Mouse (Mus musculus) CH12.LX (cell line): ENCODE results near the gene Frs3. TPM values are rescaled to one million over a fixed set of nuclear protein-coding genes. Genes with fewer than 3 reads are reported as not detected.

Experiments
- DNase-seq: peaks from one replicate; pipeline ENCODE4 v3.0.0-alpha.2; 2013; ENCODE audit errors: extremely low read depth
- H3K27ac ChIP-seq: 2 replicates; pipeline ENCODE4 v1.5.1; 2012; ENCODE audit warnings: low read depth, mild to moderate bottlenecking, control low read depth, moderate library complexity; ENCODE audit not compliant: insufficient read depth
- H3K27me3 ChIP-seq: replicated peaks from 2 replicates; pipeline ENCODE3; 2012; ENCODE audit warnings: inconsistent platforms
- H3K36me3 ChIP-seq, 2 experiments: replicated peaks in 1 of 2; 2 replicates each; pipeline versions ENCODE3 to v1.6.1; 2012; ENCODE audit warnings: inconsistent platforms in 1 of 2, low read length in 1 of 2, mild to moderate bottlenecking in 1 of 2, mixed read lengths in 1 of 2, moderate library complexity in 1 of 2; ENCODE audit not compliant: control insufficient read depth in 1 of 2, insufficient read depth in 1 of 2
- H3K4me1 ChIP-seq, 2 experiments: 2 replicates each; pipeline ENCODE4 v1.6.1; 2012; ENCODE audit warnings: inconsistent platforms in 1 of 2, moderate library complexity in 1 of 2; ENCODE audit not compliant: insufficient read depth in 2 of 2, control insufficient read depth in 1 of 2
- H3K4me2 ChIP-seq: 2 replicates; pipeline ENCODE4 v1.6.1; 2012; ENCODE audit warnings: low read depth, mild to moderate bottlenecking, control low read depth; ENCODE audit not compliant: poor library complexity, insufficient read depth, severe bottlenecking
- H3K4me3 ChIP-seq, 3 experiments: fragments of 150-350 bp in 1 of 3; sonication (generic) in 1 of 3; replicated peaks in 1 of 3; 2 replicates each; pipeline versions ENCODE3 to v1.5.1; 2011 to 2012; ENCODE audit warnings: low read depth in 2 of 3, low read length in 2 of 3, mild to moderate bottlenecking in 2 of 3, moderate library complexity in 2 of 3, control low read depth in 1 of 3, improper control_type of control experiment in 1 of 3, inconsistent platforms in 1 of 3, mixed read lengths in 1 of 3; ENCODE audit not compliant: poor library complexity in 1 of 3
- H3K79me2 ChIP-seq: replicated peaks from 2 replicates; pipeline ENCODE4 v1.6.1; 2012; ENCODE audit warnings: mild to moderate bottlenecking, moderate library complexity; ENCODE audit not compliant: control insufficient read depth, poor library complexity, insufficient read depth, severe bottlenecking; ENCODE audit errors: extremely low read depth
- H3K9ac ChIP-seq: 2 replicates; pipeline ENCODE4 v1.6.1; 2012; ENCODE audit warnings: low read depth, mild to moderate bottlenecking, control low read depth, moderate library complexity; ENCODE audit not compliant: insufficient read depth
- H3K9me3 ChIP-seq: replicated peaks from 2 replicates; pipeline ENCODE3; 2012; ENCODE audit warnings: low read length, inconsistent platforms, mixed read lengths
- BHLHE40 ChIP-seq: IDR thresholded peaks from 2 replicates; pipeline ENCODE4 v1.6.1; 2011; ENCODE audit warnings: mild to moderate bottlenecking, low read depth, low read length, improper control_type of control experiment
- CHD2 ChIP-seq: IDR thresholded peaks from 2 replicates; pipeline ENCODE4 v1.6.1; 2011; ENCODE audit warnings: low read length, improper control_type of control experiment
- GABPA ChIP-seq: IDR thresholded peaks from 2 replicates; pipeline ENCODE4 v1.6.1; 2012; ENCODE audit warnings: low read depth, low read length, improper control_type of control experiment, inconsistent platforms; ENCODE audit not compliant: insufficient replicate concordance
- HCFC1 ChIP-seq: IDR thresholded peaks from 2 replicates; pipeline ENCODE4 v1.6.1; 2012; ENCODE audit warnings: low read depth, mild to moderate bottlenecking, inconsistent platforms, low read length, improper control_type of control experiment
- IRF4 ChIP-seq: IDR thresholded peaks from 2 replicates; pipeline ENCODE4 v1.6.1; 2014; ENCODE audit warnings: low read depth, mild to moderate bottlenecking, inconsistent platforms, low read length, improper control_type of control experiment
- JUN ChIP-seq: IDR thresholded peaks from 2 replicates; pipeline ENCODE4 v1.6.1; 2011; ENCODE audit warnings: low read depth, mild to moderate bottlenecking, low read length, improper control_type of control experiment, moderate library complexity; ENCODE audit not compliant: insufficient read depth
- KAT2A ChIP-seq: IDR thresholded peaks from 2 replicates; pipeline ENCODE4 v1.6.1; 2012; ENCODE audit warnings: low read length, improper control_type of control experiment, inconsistent platforms; ENCODE audit not compliant: insufficient replicate concordance
- MAX ChIP-seq: IDR thresholded peaks from 2 replicates; pipeline ENCODE4 v1.6.1; 2011; ENCODE audit warnings: low read length, improper control_type of control experiment
- MEF2A ChIP-seq: IDR thresholded peaks from 2 replicates; pipeline ENCODE4 v1.6.1; 2014; ENCODE audit warnings: low read depth, mild to moderate bottlenecking, inconsistent platforms, low read length, improper control_type of control experiment, borderline replicate concordance
- MXI1 ChIP-seq: IDR thresholded peaks from 2 replicates; pipeline ENCODE4 v1.6.1; 2011; ENCODE audit warnings: mild to moderate bottlenecking, low read depth, low read length, improper control_type of control experiment
- MYC ChIP-seq: IDR thresholded peaks from 2 replicates; pipeline ENCODE4 v1.6.1; 2011; ENCODE audit warnings: low read depth, mild to moderate bottlenecking, improper control_type of control experiment, low read length
- NELFE ChIP-seq: IDR thresholded peaks from 2 replicates; pipeline ENCODE4 v1.6.1; 2011; ENCODE audit warnings: low read depth, low read length, improper control_type of control experiment
- PAX5 ChIP-seq: IDR thresholded peaks from 2 replicates; pipeline ENCODE4 v1.6.1; 2012; ENCODE audit warnings: low read length, inconsistent platforms, mixed read lengths
- POLR2AphosphoS2 ChIP-seq: IDR thresholded peaks from 2 replicates; pipeline ENCODE4 v1.6.1; 2011; ENCODE audit warnings: low read depth, low read length, improper control_type of control experiment
- RCOR1 ChIP-seq: conservative IDR thresholded peaks from 2 replicates; pipeline ENCODE4 v1.6.1; 2012; ENCODE audit warnings: low read depth, mild to moderate bottlenecking, inconsistent platforms, low read length, improper control_type of control experiment
- UBTF ChIP-seq: IDR thresholded peaks from 2 replicates; pipeline ENCODE4 v1.6.1; 2012; ENCODE audit warnings: low read depth, mild to moderate bottlenecking, inconsistent platforms, low read length, improper control_type of control experiment, moderate library complexity
- USF1 ChIP-seq: IDR thresholded peaks from 2 replicates; pipeline ENCODE4 v1.6.1; 2014; ENCODE audit warnings: low read depth, mild to moderate bottlenecking, inconsistent platforms, low read length, improper control_type of control experiment
- USF2 ChIP-seq: conservative IDR thresholded peaks from 2 replicates; pipeline ENCODE4 v1.6.1; 2011; ENCODE audit warnings: low read depth, low read length, improper control_type of control experiment
- dilution Hi-C: fragments of 300-500 bp; cut with MboI; formaldehyde crosslinking; loops from 2 replicates; pipeline ENCODE4 v1.14.3; 2020; ENCODE audit warnings: low sequenced_read_pairs; ENCODE audit not compliant: extremely low pct_unique_long_range_greater_than_20kb, extremely low pct_ligation_motif_present
- in situ Hi-C: fragments of 300-500 bp; cut with MboI; formaldehyde crosslinking; loops from 3 replicates; pipeline ENCODE4 v1.14.3; 2019; ENCODE audit warnings: low sequenced_read_pairs, low pct_ligation_motif_present, low pct_unique_long_range_greater_than_20kb, mixed read lengths
- polyA plus RNA-seq: library from polyadenylated mRNA; unstranded; fragments of >175 nt; gene quantifications from 2 replicates; pipeline ENCODE4 v1.2.1, GENCODE M21; 2012; ENCODE audit warnings: low read depth; ENCODE audit not compliant: insufficient read length
- total RNA-seq, 2 experiments: library from RNA; depleted of rRNA; stranded (reverse); fragments of 300-350 nt in 1 of 2; fragments of >200 nt in 1 of 2; gene quantifications; 2 replicates each; pipeline ENCODE4 v1.2.3; 2012 to 2014

Gene Frs3
- total and polyA plus RNA-seq, 3 experiments, result 0.54 to 2.9 (median 0.67) TPM

- dilution Hi-C loops, result no loop called here
- no peaks in the 10 kb centered on the region for H3K79me2 ChIP-seq
- in situ Hi-C loops, result no loop called here
These were observed 19.1 kb downstream of the Frs3 start for GRCm38 (mm10) chr17:47707961-47708360.

GRCm38 (mm10) chr17:47708972-47709371, 20.1 kb downstream of the Frs3 start:
- H3K36me3 ChIP-seq, result no peaks in the 10 kb centered on the region
- no peaks in the 10 kb centered on the region for H3K9me3 ChIP-seq
- TF ChIP-seq GABPA (no peak), IRF4 (no peak)
- TF ChIP-seq, all 38 proteins: peak for 0
- in situ Hi-C loops, result no loop called here
- Histone ChIP-seq H3K27ac (no peak overlapping the region), H3K4me3 (no peak overlapping the region), H3K4me1 (peaks cover 6 to 7% of the 10 kb centered on the region in 2 experiments; a peak in 3 of 4 replicates), H3K9ac (no peak overlapping the region), H3K4me2 (no peak overlapping the region), H3K27me3 (peaks cover 35% of the 10 kb centered on the region), H3K79me2 (no peaks in the 10 kb centered on the region)
- dilution Hi-C loops, result no loop called here
- no peak for DNase-seq

More at GRCm38 (mm10) chr17:47707961-47708360, 19.1 kb downstream of the Frs3 start:
- Histone ChIP-seq H3K4me3 (no peak overlapping the region), H3K9ac (no peak overlapping the region), H3K27ac (no peak overlapping the region), H3K36me3 (peaks cover 0 to 3% of the 10 kb centered on the region in 2 experiments), H3K4me2 (no peak overlapping the region), H3K27me3 (peaks cover 32% of the 10 kb centered on the region), H3K4me1 (peaks cover 6 to 7% of the 10 kb centered on the region in 2 experiments; a peak in 3 of 4 replicates), H3K9me3 (no peaks in the 10 kb centered on the region)
- DNase-seq, result no peak
- TF ChIP-seq HCFC1 (no peak), USF1 (no peak), KAT2A (no peak), CHD2 (no peak), RCOR1 (no peak), POLR2AphosphoS2 (no peak), PAX5 (no peak), UBTF (no peak)

DNA sequence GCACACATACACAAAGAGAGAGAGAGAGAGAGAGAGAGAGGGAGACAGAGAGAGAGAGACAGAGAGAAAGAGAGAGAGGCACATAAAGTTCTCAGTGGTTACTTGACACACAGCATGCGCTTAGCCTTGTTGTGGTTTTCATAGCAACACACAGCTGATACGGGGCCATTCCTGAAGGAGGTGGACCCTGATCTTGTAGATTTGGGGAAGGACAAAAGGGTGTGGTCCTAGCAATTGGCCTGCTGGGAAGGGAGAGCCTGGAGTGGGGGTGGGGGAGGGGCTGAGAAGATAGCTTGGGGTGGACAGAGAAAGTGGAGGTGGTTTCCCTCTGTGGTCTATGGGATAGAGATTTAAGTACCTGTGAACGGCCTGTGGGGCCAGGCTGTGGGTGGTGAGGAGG, 21.2 kb downstream of the Frs3 start:
- dilution Hi-C loops, result no loop called here
- Histone ChIP-seq H3K36me3 (no peaks in the 10 kb centered on the region), H3K4me1 (peaks cover 7 to 9% of the 10 kb centered on the region in 2 experiments; a peak in 3 of 4 replicates), H3K79me2 (no peaks in the 10 kb centered on the region), H3K4me3 (no peak overlapping the region), H3K4me2 (no peak overlapping the region), H3K27me3 (peaks cover 38% of the 10 kb centered on the region), H3K9ac (no peak overlapping the region), H3K27ac (no peak overlapping the region), H3K9me3 (no peaks in the 10 kb centered on the region)
- no peak for DNase-seq
- TF ChIP-seq MEF2A (no peak), NELFE (no peak), BHLHE40 (no peak), MAX (no peak), MYC (no peak), JUN (no peak), USF2 (no peak), MXI1 (no peak), USF1 (no peak)
- in situ Hi-C loops, result no loop called here
